In the genomic region with DNA sequence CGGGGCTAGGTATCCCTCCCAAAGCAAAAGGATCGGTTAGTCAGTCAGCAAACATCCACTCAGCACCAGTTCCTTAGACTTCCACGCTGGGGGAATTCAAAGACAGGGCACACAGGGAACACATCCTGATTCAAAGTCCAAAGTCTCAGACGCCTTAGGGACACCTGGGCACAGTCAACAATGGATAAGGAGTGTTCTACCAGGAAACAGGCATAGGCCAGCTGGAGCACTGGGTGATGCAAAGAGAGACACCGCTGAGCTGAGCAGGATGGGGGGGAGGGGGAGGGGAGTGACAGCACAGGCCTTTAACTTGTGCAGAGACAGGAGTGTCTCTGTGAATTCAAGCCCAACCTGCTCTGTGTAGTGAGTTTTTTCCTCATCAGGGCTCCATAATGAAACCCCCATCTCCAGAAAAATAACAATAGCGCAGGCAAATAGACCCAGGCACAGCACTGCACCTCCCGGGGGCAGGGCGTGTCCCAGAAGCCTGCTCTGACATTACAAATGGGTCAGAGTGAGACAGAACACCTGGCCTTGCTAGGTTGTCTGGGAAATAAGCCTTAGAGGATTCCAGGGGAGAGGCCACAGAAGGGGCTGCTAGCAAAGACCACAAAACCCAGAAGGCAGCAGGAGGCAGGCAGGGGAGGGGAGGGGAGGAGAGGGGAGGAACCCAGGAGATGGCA, we compare ENCODE assay signal across 13 mouse cellular contexts. TPM values are rescaled to one million over a fixed set of nuclear protein-coding genes. Genes with fewer than 3 reads are reported as not detected.
DNase-seq lines count a peak whose midpoint lies in the region; ATAC-seq and TF ChIP-seq lines count a peak whose summit lies in the region.
"Had no signal": no experiment of that assay in that cellular context is flagged by ENCODE, and none has a peak within 500 bp of the region (broad histone marks: within the 10 kb centered on the region; RNA-seq: fewer than 3 reads in every experiment).

No protein-coding gene starts in this region.

- H3K4me3 ChIP-seq in embryonic facial prominence, embryonic 13.5 days: no peak overlapping the region
- no peak overlapping the region for H3K4me3 ChIP-seq in embryonic facial prominence, embryonic 10.5 days
- H3K4me3 ChIP-seq in kidney, embryonic 15.5 days (replicated peaks): no peak overlapping the region
- H3K4me3 ChIP-seq in small intestine, adult 2 months (ENCODE audit: low read depth, low read length): no peak overlapping the region
- H3K4me3 ChIP-seq: lung, embryonic 15.5 days; megakaryocyte, embryonic 14.5 days had no signal

- no peak for TF ChIP-seq POLR2A in small intestine, adult 2 months (IDR thresholded peaks at IDR 0.05; ENCODE audit: low read depth, low read length)

- H3K4me2 ChIP-seq in embryonic facial prominence, embryonic 13.5 days: no peak overlapping the region
- no peak overlapping the region for H3K4me2 ChIP-seq in kidney, embryonic 15.5 days
- H3K4me2 ChIP-seq: lung, embryonic 15.5 days had no signal

- H3K36me3 ChIP-seq in embryonic facial prominence, embryonic 13.5 days: peaks cover 87% of the 10 kb centered on the region
- peaks cover 91% of the 10 kb centered on the region for H3K36me3 ChIP-seq in embryonic facial prominence, embryonic 10.5 days (replicated peaks)
- H3K36me3 ChIP-seq in kidney, embryonic 15.5 days: peaks cover 61% of the 10 kb centered on the region
- H3K36me3 ChIP-seq in small intestine, adult 2 months (ENCODE audit: control insufficient read depth, insufficient read depth, low read length): peaks cover 20% of the 10 kb centered on the region

- H3K4me1 ChIP-seq in embryonic facial prominence, embryonic 13.5 days: peaks cover 35% of the 10 kb centered on the region
- H3K4me1 ChIP-seq in embryonic facial prominence, embryonic 10.5 days: peaks cover 26% of the 10 kb centered on the region
- H3K4me1 ChIP-seq in kidney, embryonic 15.5 days: peaks cover 29% of the 10 kb centered on the region
- peaks cover 23% of the 10 kb centered on the region for H3K4me1 ChIP-seq in small intestine, adult 2 months (ENCODE audit: control insufficient read depth, insufficient read depth, insufficient read length, low read length)

- WGBS in embryonic facial prominence, embryonic 13.5 days: 85% methylated on average over 8 of the region's 8 CpGs
- 88% methylated on average over 8 of the region's 8 CpGs for WGBS in embryonic facial prominence, embryonic 10.5 days
- WGBS in kidney, embryonic 15.5 days: 66% methylated on average over 8 of the region's 8 CpGs
- WGBS in small intestine, adult 2 months: 17% methylated on average over 8 of the region's 8 CpGs

- no peak for DNase-seq in embryonic facial prominence, embryonic 10.5 days (ENCODE audit: low spot score)
- DNase-seq in kidney, postnatal 14 days: no peak
- peak; percentile 93 for DNase-seq in ES-CJ7 (ENCODE audit: low read depth, low spot score)
- DNase-seq in layer of hippocampus, postnatal 10 days (ENCODE audit: low spot score in 2 of 2): no peak
- no peak for DNase-seq in thymus, postnatal 14 days
- DNase-seq: cerebellum, adult 9-10 months; layer of hippocampus, adult 9-11 months; liver had no signal

- no peak for ATAC-seq in embryonic facial prominence, embryonic 13.5 days (ENCODE audit: insufficient number of reproducible peaks, insufficient read depth, low FRiP score, low TSS enrichment, low read depth)
- peak; percentile 46; the same call in 1 of the 2 replicates for ATAC-seq in kidney, embryonic 15.5 days (replicated peaks; ENCODE audit: low FRiP score)

- no peaks in the 10 kb centered on the region for H3K9me3 ChIP-seq in embryonic facial prominence, embryonic 13.5 days
- peaks cover 4% of the 10 kb centered on the region; the same call in 1 of the 2 replicates for H3K9me3 ChIP-seq in embryonic facial prominence, embryonic 10.5 days
- H3K9me3 ChIP-seq in kidney, embryonic 15.5 days (replicated peaks): 0 out of 2 replicates have a peak, but pooled peaks cover 3% of the 10 kb centered on the region
- H3K9me3 ChIP-seq: lung, embryonic 15.5 days had no signal

- H3K9ac ChIP-seq in embryonic facial prominence, embryonic 13.5 days: no peak overlapping the region
- no peak overlapping the region for H3K9ac ChIP-seq in kidney, embryonic 15.5 days
- H3K9ac ChIP-seq: lung, embryonic 15.5 days had no signal

- H3K27ac ChIP-seq in embryonic facial prominence, embryonic 13.5 days: 0 out of 2 replicates have a peak overlapping the region, but pooled peaks have one; percentile 8
- no peak overlapping the region for H3K27ac ChIP-seq in embryonic facial prominence, embryonic 10.5 days (replicated peaks)
- peak overlapping the region; percentile 60 for H3K27ac ChIP-seq in kidney, embryonic 15.5 days
- H3K27ac ChIP-seq in small intestine, adult 2 months (ENCODE audit: insufficient read depth, low read depth, low read length): peak overlapping the region; percentile 69
- H3K27ac ChIP-seq: lung, embryonic 15.5 days had no signal

- no peak for TF ChIP-seq CTCF in small intestine, adult 2 months (IDR thresholded peaks at IDR 0.05; ENCODE audit: extremely low read depth, insufficient read length, insufficient replicate concordance, low read depth, low read length)

- no peaks in the 10 kb centered on the region for H3K27me3 ChIP-seq in embryonic facial prominence, embryonic 13.5 days
- H3K27me3 ChIP-seq in embryonic facial prominence, embryonic 10.5 days (replicated peaks; ENCODE audit: low read depth, poor library complexity, severe bottlenecking): no peaks in the 10 kb centered on the region
- H3K27me3 ChIP-seq in kidney, embryonic 15.5 days: no peaks in the 10 kb centered on the region
- no peaks in the 10 kb centered on the region for H3K27me3 ChIP-seq in small intestine, adult 2 months (ENCODE audit: control insufficient read depth, insufficient read depth, low read length)
- H3K27me3 ChIP-seq: lung, embryonic 15.5 days; megakaryocyte, embryonic 14.5 days had no signal

RNA-seq across cellular contexts. Expression of a gene that starts 34.9 kb away (rescaled TPM):
- polyA plus RNA-seq in embryonic facial prominence, embryonic 13.5 days (2015; fragmentation: Nextera tagmentation; extraction: Ambion mirVana): 44.0 and 55.7 TPM in 2 replicates
- polyA plus RNA-seq in embryonic facial prominence, embryonic 10.5 days (2016; fragmentation: Nextera tagmentation; extraction: Ambion mirVana): 21.8 and 26.5 TPM in 2 replicates
- polyA plus RNA-seq in kidney, embryonic 15.5 days (2015; fragmentation: Nextera tagmentation; extraction: Ambion mirVana): 21.6 and 28.1 TPM in 2 replicates
- 38.6 and 108 TPM in 2 replicates for polyA plus RNA-seq in small intestine, adult 2 months (2012; rRNA removed)
- total RNA-seq in layer of hippocampus, postnatal 10 days (2021): 100 to 1,000 TPM; 197 to 220 TPM
